Mouse (Mus musculus): ENCODE measurements around the gene Odf3b. TPM values are rescaled to one million over a fixed set of nuclear protein-coding genes. Genes with fewer than 3 reads are reported as not detected.

Gene Odf3b
- polyA plus RNA-seq, 1 experiment from 2014 or later: 5.5 TPM

DNA sequence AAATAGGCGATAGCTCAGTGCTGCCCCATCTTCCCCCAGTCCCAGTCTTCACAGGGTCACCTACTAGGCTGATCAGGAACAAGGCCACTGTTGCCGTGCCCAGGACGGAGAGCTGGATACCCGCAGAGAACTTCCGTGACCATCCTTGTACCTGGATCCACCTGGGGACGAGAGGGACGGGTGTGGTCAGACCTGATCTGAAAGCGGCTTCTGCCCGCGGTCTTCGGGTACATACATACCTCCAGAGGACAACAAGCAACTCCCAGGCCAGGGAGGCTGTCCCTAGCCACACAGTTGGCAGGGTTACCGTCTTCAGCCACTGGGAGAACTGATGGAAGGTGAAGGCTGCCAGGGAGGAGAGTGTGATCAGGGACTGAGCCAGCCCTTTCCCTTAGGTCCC is 26.3 kb downstream of the Odf3b start:
- Histone ChIP-seq H3K4me3 (replicated peaks; ENCODE audit: low read length) (no peak overlapping the region), H3K4me2 (replicated peaks) (no peak overlapping the region), H3K27ac (no peak overlapping the region), H3K36me3 (replicated peaks; ENCODE audit: control insufficient read depth, insufficient read depth) (peaks cover 38% of the 10 kb centered on the region), H3K4me1 (replicated peaks; ENCODE audit: control insufficient read depth, insufficient read depth, low read length) (peaks cover 19% of the 10 kb centered on the region), H3K27me3 (ENCODE audit: control insufficient read depth, insufficient read depth, low read length) (no peaks in the 10 kb centered on the region), H3K9ac (no peak overlapping the region), H3K9me3 (ENCODE audit: control insufficient read depth, low read length) (no peaks in the 10 kb centered on the region)
- ATAC-seq (ENCODE audit: low FRiP score): no peak
- no peak for DNase-seq (ENCODE audit: low spot score)
- WGBS: 97% methylated on average over 12 of the region's 12 CpGs

DNA sequence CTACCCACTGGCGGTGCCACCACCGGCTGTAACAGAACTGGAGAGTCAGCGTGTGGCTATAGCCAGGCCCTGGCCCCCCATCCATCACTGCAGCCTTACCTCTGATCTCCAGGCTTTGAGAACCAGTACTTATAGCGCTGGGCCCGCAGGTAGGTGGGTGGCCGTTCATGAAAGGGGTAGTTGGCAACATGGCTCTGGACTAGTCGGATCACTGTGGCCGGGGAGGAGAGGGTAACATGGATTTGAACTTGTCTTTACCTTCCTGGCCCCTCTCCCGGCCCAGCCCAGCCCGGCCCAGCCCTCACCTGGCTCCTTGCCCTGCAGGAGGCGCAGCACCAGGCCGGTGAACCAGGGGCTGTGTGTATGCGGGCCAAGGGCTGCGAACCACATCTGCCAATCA is 27.0 kb downstream of the Odf3b start:
- no peak overlapping the region for H3K9ac ChIP-seq
- H3K27ac ChIP-seq: no peak overlapping the region
- no peak for DNase-seq (ENCODE audit: low spot score)
- H3K36me3 ChIP-seq (replicated peaks; ENCODE audit: control insufficient read depth, insufficient read depth): peaks cover 38% of the 10 kb centered on the region
- no peaks in the 10 kb centered on the region for H3K9me3 ChIP-seq (ENCODE audit: control insufficient read depth, low read length)
- H3K4me1 ChIP-seq (replicated peaks; ENCODE audit: control insufficient read depth, insufficient read depth, low read length): peaks cover 16% of the 10 kb centered on the region
- 98% methylated on average over 14 of the region's 14 CpGs for WGBS
- H3K4me3 ChIP-seq (replicated peaks; ENCODE audit: low read length): no peak overlapping the region
- no peak overlapping the region for H3K4me2 ChIP-seq (replicated peaks)
- no peaks in the 10 kb centered on the region for H3K27me3 ChIP-seq (ENCODE audit: control insufficient read depth, insufficient read depth, low read length)
- no peak for ATAC-seq (ENCODE audit: low FRiP score)

DNA sequence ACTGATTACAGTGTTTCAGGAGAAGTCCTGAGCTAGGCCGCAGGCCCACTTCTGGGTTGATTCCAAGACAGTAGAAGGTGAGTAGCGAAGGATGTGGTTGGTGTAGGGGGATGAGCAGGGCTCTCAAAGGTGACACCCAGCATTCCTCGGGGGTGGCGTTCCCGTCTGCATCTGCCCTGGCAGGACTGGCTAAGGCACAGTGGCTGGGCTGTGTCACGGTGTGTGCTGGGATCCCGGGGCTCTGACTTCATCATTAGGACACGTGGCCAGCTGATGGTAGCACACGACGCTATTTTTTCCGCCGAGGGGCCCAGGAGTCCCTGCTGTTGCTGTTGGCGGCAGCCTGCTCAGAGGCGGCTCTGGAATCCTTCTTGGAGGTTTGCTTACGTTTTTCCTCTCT is 27.8 kb downstream of the Odf3b start:
- H3K4me2 ChIP-seq (replicated peaks): no peak overlapping the region
- H3K9ac ChIP-seq: no peak overlapping the region
- H3K4me1 ChIP-seq (replicated peaks; ENCODE audit: control insufficient read depth, insufficient read depth, low read length): peaks cover 8% of the 10 kb centered on the region
- no peak overlapping the region for H3K4me3 ChIP-seq (replicated peaks; ENCODE audit: low read length)
- 90% methylated on average over 15 of the region's 15 CpGs for WGBS
- no peak overlapping the region for H3K27ac ChIP-seq
- H3K27me3 ChIP-seq (ENCODE audit: control insufficient read depth, insufficient read depth, low read length): no peaks in the 10 kb centered on the region
- no peaks in the 10 kb centered on the region for H3K9me3 ChIP-seq (ENCODE audit: control insufficient read depth, low read length)
- peaks cover 38% of the 10 kb centered on the region for H3K36me3 ChIP-seq (replicated peaks; ENCODE audit: control insufficient read depth, insufficient read depth)
- ATAC-seq (ENCODE audit: low FRiP score): no peak
- DNase-seq (ENCODE audit: low spot score): no peak

DNA sequence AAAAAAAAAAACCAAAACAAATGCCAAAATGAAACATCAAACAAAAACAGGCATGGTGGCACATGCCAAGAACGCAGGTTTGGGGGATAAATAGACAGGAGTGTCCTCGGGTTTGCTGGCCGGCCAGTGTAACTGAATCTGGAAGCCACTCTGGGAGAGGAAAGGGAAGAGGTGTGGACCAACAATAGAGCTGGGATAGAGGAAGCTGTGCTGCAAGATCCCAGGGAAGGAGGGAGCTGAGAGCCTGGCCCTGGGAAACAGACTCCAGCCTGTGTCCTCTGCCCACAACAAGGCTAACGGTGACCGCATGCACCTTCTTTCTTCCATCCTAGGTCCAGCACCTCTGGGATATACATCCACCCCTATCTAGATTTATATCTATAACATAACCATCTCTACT is 28.6 kb downstream of the Odf3b start:
- ATAC-seq (ENCODE audit: low FRiP score) (no peak), DNase-seq (ENCODE audit: low spot score) (no peak)
- H3K27me3 ChIP-seq (ENCODE audit: control insufficient read depth, insufficient read depth, low read length): no peaks in the 10 kb centered on the region
- 95% methylated on average over 5 of the region's 5 CpGs for WGBS
- H3K4me2 ChIP-seq (replicated peaks): no peak overlapping the region
- no peaks in the 10 kb centered on the region for H3K9me3 ChIP-seq (ENCODE audit: control insufficient read depth, low read length)
- H3K27ac ChIP-seq: no peak overlapping the region
- H3K36me3 ChIP-seq (replicated peaks; ENCODE audit: control insufficient read depth, insufficient read depth): peaks cover 38% of the 10 kb centered on the region
- peaks cover 8% of the 10 kb centered on the region for H3K4me1 ChIP-seq (replicated peaks; ENCODE audit: control insufficient read depth, insufficient read depth, low read length)
- H3K9ac ChIP-seq: no peak overlapping the region
- H3K4me3 ChIP-seq (replicated peaks; ENCODE audit: low read length): no peak overlapping the region

DNA sequence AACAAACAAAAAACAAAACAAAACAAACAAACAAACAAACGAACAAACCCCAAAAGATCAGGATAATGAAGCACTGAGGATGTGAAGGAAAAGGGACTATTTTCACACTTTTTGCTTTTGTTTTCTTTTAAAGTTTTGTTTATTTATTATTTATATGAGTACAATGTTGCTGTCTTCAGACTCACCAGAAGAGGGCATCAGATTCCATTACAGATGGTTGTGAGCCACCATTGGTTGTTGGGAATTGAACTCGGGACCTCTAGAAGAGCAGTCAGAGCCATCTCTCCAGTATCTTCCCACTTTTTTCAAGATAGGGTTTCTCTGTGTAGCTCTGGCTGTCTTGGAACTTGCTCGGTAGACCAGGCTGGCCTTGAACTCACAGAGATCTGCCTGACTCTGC is 35.8 kb downstream of the Odf3b start:
- Histone ChIP-seq H3K27me3 (ENCODE audit: control insufficient read depth, insufficient read depth, low read length) (no peaks in the 10 kb centered on the region), H3K9ac (no peak overlapping the region), H3K4me1 (replicated peaks; ENCODE audit: control insufficient read depth, insufficient read depth, low read length) (no peaks in the 10 kb centered on the region), H3K4me2 (replicated peaks) (no peak overlapping the region), H3K36me3 (replicated peaks; ENCODE audit: control insufficient read depth, insufficient read depth) (no peaks in the 10 kb centered on the region), H3K9me3 (ENCODE audit: control insufficient read depth, low read length) (no peaks in the 10 kb centered on the region), H3K4me3 (replicated peaks; ENCODE audit: low read length) (no peak overlapping the region), H3K27ac (no peak overlapping the region)
- DNase-seq (ENCODE audit: low spot score) (no peak), ATAC-seq (ENCODE audit: low FRiP score) (no peak)
- WGBS: 92% methylated on average over 3 of the region's 3 CpGs

DNA sequence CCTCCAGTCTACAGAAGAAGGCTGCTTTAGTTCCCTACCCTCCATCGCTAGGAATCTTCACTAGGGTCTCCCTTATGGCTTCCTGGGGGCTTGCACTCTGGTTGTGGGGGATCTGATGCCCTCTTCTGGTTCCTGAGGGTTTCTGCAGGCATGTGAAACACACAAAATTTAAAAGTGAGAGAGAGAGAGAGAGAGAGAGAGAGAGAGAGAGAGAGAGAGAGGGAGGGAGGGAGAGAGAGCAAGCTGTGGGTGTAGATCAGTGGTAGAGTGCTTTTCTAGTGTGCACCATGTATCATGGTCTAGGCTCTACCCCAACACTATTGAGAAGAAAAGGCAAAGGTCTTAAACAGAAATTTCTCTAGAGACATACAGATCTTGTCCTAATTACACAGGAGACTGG is 37.4 kb downstream of the Odf3b start:
- Histone ChIP-seq H3K9ac (no peak overlapping the region), H3K4me1 (replicated peaks; ENCODE audit: control insufficient read depth, insufficient read depth, low read length) (no peaks in the 10 kb centered on the region), H3K4me3 (replicated peaks; ENCODE audit: low read length) (no peak overlapping the region), H3K9me3 (ENCODE audit: control insufficient read depth, low read length) (no peaks in the 10 kb centered on the region), H3K27me3 (ENCODE audit: control insufficient read depth, insufficient read depth, low read length) (no peaks in the 10 kb centered on the region), H3K36me3 (replicated peaks; ENCODE audit: control insufficient read depth, insufficient read depth) (no peaks in the 10 kb centered on the region), H3K4me2 (replicated peaks) (no peak overlapping the region), H3K27ac (no peak overlapping the region)
- DNase-seq (ENCODE audit: low spot score): no peak
- ATAC-seq (ENCODE audit: low FRiP score): no peak
- 25% methylated on average over 1 of the region's 1 CpGs for WGBS

DNA sequence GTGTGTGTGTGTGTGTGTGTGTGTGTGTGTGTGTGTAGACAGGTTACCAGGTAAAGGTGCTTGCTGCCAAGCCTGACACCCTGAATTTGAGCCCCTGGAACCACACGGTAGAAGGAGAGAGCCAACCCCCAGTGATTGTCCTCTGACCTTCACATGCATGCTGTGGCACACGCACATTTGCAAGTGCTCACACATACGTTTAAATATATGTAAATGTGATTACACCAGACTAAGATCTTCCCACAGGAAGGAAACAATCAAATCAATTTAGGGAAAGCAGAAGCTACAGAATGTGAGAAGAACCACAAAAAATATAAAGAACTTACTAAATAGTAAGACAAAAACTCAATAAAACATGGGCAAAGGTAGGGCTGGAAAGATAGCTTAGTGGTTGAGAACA is 38.9 kb downstream of the Odf3b start:
- Histone ChIP-seq H3K9ac (no peak overlapping the region), H3K27me3 (ENCODE audit: control insufficient read depth, insufficient read depth, low read length) (no peaks in the 10 kb centered on the region), H3K4me3 (replicated peaks; ENCODE audit: low read length) (no peak overlapping the region), H3K4me2 (replicated peaks) (no peak overlapping the region), H3K4me1 (replicated peaks; ENCODE audit: control insufficient read depth, insufficient read depth, low read length) (no peaks in the 10 kb centered on the region), H3K36me3 (replicated peaks; ENCODE audit: control insufficient read depth, insufficient read depth) (no peaks in the 10 kb centered on the region), H3K27ac (no peak overlapping the region), H3K9me3 (ENCODE audit: control insufficient read depth, low read length) (no peaks in the 10 kb centered on the region)
- no peak for ATAC-seq (ENCODE audit: low FRiP score)
- no peak for DNase-seq (ENCODE audit: low spot score)
- WGBS: 84% methylated on average over 3 of the region's 3 CpGs

DNA sequence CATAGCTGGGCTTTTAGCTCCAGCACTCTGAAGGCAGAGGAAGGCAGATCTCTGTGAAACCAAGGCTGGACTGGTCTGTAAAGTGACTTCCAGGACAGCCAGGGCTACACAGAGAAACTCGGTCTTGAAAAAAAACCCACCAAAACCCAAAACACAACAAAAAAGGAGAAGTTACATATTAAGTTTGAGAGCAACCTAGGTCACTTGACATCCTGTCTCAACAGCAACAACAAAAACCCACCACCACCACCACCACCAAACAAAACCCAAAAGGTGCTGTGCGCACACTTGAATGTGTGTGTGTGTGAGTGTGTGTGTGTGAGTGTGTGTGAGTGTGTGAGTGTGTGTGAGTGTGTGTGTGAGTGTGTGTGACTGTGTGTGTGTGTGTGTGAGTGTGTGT is 39.4 kb downstream of the Odf3b start:
- Histone ChIP-seq H3K9me3 (ENCODE audit: control insufficient read depth, low read length) (no peaks in the 10 kb centered on the region), H3K4me2 (replicated peaks) (no peak overlapping the region), H3K36me3 (replicated peaks; ENCODE audit: control insufficient read depth, insufficient read depth) (no peaks in the 10 kb centered on the region), H3K4me3 (replicated peaks; ENCODE audit: low read length) (no peak overlapping the region), H3K4me1 (replicated peaks; ENCODE audit: control insufficient read depth, insufficient read depth, low read length) (no peaks in the 10 kb centered on the region), H3K27ac (no peak overlapping the region), H3K27me3 (ENCODE audit: control insufficient read depth, insufficient read depth, low read length) (no peaks in the 10 kb centered on the region), H3K9ac (no peak overlapping the region)
- 85% methylated on average over 2 of the region's 2 CpGs for WGBS
- no peak for ATAC-seq (ENCODE audit: low FRiP score)
- DNase-seq (ENCODE audit: low spot score): no peak

DNA sequence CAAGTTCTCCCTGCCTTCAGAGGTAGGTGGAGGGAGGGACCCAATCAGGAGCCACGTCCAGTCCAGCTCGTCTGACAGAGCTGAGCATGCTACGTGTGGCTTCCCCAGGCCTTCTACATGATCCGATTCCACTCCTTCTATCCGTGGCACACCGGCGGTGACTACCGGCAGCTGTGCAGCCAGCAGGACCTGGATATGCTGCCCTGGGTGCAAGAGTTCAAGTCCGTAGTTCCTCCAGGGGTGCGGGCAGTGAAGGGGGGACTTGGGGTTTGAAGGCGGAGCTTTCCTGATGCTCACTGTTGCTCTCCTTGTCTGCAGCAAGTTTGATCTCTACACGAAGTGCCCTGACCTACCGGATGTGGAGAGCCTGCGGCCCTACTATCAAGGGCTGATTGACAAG is 42.7 kb downstream of the Odf3b start:
- Histone ChIP-seq H3K4me2 (replicated peaks) (no peak overlapping the region), H3K27ac (no peak overlapping the region), H3K4me1 (replicated peaks; ENCODE audit: control insufficient read depth, insufficient read depth, low read length) (no peaks in the 10 kb centered on the region), H3K36me3 (replicated peaks; ENCODE audit: control insufficient read depth, insufficient read depth) (no peaks in the 10 kb centered on the region), H3K9ac (no peak overlapping the region), H3K27me3 (ENCODE audit: control insufficient read depth, insufficient read depth, low read length) (no peaks in the 10 kb centered on the region), H3K9me3 (ENCODE audit: control insufficient read depth, low read length) (no peaks in the 10 kb centered on the region), H3K4me3 (replicated peaks; ENCODE audit: low read length) (no peak overlapping the region)
- ATAC-seq (ENCODE audit: low FRiP score) (no peak), DNase-seq (ENCODE audit: low spot score) (no peak)
- WGBS: 88% methylated on average over 14 of the region's 14 CpGs

DNA sequence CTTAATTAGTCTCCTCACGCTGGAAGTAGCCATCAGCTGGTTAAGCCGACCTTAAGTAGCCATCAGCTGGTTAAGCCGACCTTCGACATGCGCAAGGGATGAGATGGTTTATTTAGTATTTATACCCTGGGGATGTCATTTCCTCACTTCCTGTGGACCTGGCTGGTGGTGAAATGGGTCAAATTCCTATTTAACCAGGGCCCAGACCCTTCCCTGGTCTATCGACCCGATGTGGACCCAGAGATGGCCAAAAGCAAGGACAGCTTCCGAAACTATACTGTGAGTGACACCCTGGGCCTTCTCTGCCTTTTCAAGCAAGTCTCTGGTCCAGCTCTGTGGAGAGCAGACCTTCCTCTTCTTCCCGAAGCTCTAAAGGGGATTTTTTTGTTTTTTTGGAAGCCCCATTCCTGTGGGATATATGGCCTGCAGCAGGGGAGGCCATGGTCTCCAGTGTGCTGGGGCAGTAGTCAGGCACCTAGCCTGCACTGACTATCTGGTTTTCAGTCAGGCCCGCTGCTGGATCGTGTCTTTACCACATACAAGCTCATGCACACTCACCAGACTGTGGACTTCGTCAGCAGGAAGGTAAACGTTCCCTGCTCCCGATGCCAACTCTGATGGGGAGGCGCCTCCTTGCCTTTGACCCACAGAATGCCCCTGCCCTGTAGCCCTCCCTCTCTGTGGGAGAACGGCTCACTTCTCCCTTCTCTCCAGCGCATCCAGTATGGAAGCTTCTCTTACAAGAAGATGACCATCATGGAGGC is 44.1 kb downstream of the Odf3b start:
- Histone ChIP-seq H3K4me3 (replicated peaks; ENCODE audit: low read length) (no peak overlapping the region), H3K36me3 (replicated peaks; ENCODE audit: control insufficient read depth, insufficient read depth) (no peaks in the 10 kb centered on the region), H3K9me3 (ENCODE audit: control insufficient read depth, low read length) (no peaks in the 10 kb centered on the region), H3K4me2 (replicated peaks) (no peak overlapping the region), H3K27ac (no peak overlapping the region), H3K27me3 (ENCODE audit: control insufficient read depth, insufficient read depth, low read length) (no peaks in the 10 kb centered on the region), H3K9ac (no peak overlapping the region), H3K4me1 (replicated peaks; ENCODE audit: control insufficient read depth, insufficient read depth, low read length) (no peaks in the 10 kb centered on the region)
- WGBS: 83% methylated on average over 17 of the region's 17 CpGs
- ATAC-seq (ENCODE audit: low FRiP score): no peak
- DNase-seq (ENCODE audit: low spot score): no peak
